Mouse (Mus musculus): Measurements from ENCODE around the gene Nsun5.

DNA sequence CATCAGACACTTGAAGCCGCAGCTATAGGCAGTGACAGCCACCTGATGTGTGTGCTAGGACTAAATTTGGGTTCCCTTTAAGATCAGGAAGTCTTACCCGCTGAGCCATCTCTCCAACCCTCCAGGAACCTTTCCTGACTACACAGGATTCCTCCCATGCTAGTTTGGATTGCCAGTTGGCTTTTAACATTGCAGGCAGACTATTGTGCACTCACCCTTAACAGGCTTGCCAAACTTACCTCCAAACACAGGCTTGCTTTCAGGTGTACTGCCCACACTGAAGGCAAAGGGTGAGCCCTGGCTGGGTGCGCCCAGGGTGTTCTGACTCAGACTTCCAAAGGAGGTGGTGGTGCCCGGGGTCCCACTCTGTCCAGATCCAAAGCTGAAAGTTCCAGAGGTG lies 10.9 kb downstream of the Nsun5 start:
- TF ChIP-seq POLR2A (IDR thresholded peaks at IDR 0.05; ENCODE audit: extremely low read depth, insufficient read depth, low read length) (no peak), CTCF (IDR thresholded peaks at IDR 0.05; ENCODE audit: extremely low read depth, insufficient read depth, low read length) (no peak)
